Mouse (Mus musculus): Measurements from ENCODE around the gene Derl2. TPM values are rescaled to one million over a fixed set of nuclear protein-coding genes. Genes with fewer than 3 reads are reported as not detected.

Derl2 gene
- polyA plus RNA-seq, 1 experiment from 2014 or later, result 40.5 TPM

DNA sequence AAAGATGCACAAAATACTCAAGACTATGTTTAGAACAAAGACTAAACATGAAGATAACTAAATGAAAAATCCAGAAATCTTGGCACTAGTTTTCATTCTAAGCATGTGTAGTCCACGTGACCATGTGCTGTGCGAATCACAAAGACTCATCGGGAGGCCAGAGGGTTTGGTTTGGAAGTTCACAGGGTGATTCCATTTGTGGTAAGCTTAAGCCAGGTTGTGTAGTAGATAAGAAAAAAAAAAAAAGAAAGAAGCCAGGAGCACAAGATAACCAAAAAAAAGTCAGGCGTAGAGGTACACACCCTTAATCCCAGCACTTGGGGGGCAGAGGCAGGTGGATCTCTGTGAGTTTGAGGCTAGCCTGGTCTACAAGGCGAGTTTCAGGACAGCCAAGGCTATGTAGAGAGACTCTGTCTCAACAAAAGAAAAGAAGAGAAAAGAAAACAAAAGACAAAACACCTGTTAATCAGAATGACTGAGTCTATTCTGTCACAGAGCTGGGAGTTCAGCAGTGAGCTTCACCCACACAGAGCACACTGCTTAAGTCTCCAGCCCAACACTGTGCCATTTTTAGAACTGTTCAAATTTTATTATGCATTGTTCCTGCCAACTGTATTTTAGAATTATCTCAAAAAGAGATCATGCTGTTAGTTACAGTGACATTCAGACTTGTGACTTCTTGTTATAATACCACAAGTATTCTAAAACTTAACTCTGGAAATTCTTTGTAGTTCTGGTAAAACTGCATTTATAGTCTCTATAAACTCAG is 58.7 kb downstream of the Derl2 start:
- Histone ChIP-seq H3K36me3 (peaks cover 85% of the 10 kb centered on the region), H3K4me2 (replicated peaks) (no peak overlapping the region), H3K27me3 (no peaks in the 10 kb centered on the region), H3K4me1 (no peaks in the 10 kb centered on the region), H3K9ac (no peak overlapping the region), H3K9me3 (replicated peaks) (no peaks in the 10 kb centered on the region), H3K27ac (replicated peaks) (no peak overlapping the region), H3K4me3 (replicated peaks) (no peak overlapping the region)
- ATAC-seq (ENCODE audit: insufficient number of reproducible peaks, low FRiP score, low TSS enrichment, low read depth), result no peak
- WGBS, result 93% methylated on average over 5 of the region's 5 CpGs

Other genes with a start within 250 kb of the Derl2 start
- gene Scimp, start 207.3 kb downstream of the Derl2 start, polyA plus RNA-seq (2015; fragmentation: Nextera tagmentation; extraction: Ambion mirVana), result 0.46 TPM in 1 of 2 replicates, not detected in the other
- gene Rabep1, start 175.1 kb downstream of the Derl2 start, polyA plus RNA-seq (2015; fragmentation: Nextera tagmentation; extraction: Ambion mirVana), result 34.7 and 35.1 TPM in 2 replicates
- gene Nup88, start 49.9 kb downstream of the Derl2 start, polyA plus RNA-seq (2015; fragmentation: Nextera tagmentation; extraction: Ambion mirVana), result 115 and 119 TPM in 2 replicates
- gene Rpain, start 49.6 kb downstream of the Derl2 start, polyA plus RNA-seq (2015; fragmentation: Nextera tagmentation; extraction: Ambion mirVana), result 77.1 and 78.6 TPM in 2 replicates
- 209 and 213 TPM in 2 replicates for gene C1qbp, start 36.8 kb downstream of the Derl2 start, polyA plus RNA-seq (2015; fragmentation: Nextera tagmentation; extraction: Ambion mirVana)
- 16.5 and 17.7 TPM in 2 replicates for gene Dhx33, start 15.4 kb downstream of the Derl2 start, polyA plus RNA-seq (2015; fragmentation: Nextera tagmentation; extraction: Ambion mirVana)
- 42.3 TPM in 2 replicates for gene Mis12, start 230 bp downstream of the Derl2 start, polyA plus RNA-seq (2015; fragmentation: Nextera tagmentation; extraction: Ambion mirVana)
- 160 and 169 TPM in 2 replicates for gene 6330403K07Rik, start 13.7 kb upstream of the Derl2 start, polyA plus RNA-seq (2015; fragmentation: Nextera tagmentation; extraction: Ambion mirVana)
- 0.21 and 0.23 TPM in 2 replicates for gene Nlrp1a, start 124.9 kb upstream of the Derl2 start, polyA plus RNA-seq (2015; fragmentation: Nextera tagmentation; extraction: Ambion mirVana)
- 0.13 TPM in 1 of 2 replicates, not detected in the other for gene Nlrp1b, start 210.9 kb upstream of the Derl2 start, polyA plus RNA-seq (2015; fragmentation: Nextera tagmentation; extraction: Ambion mirVana)